Mouse (Mus musculus): ENCODE results near the gene Gjb1. TPM values are rescaled to one million over a fixed set of nuclear protein-coding genes. Genes with fewer than 3 reads are reported as not detected.
A peak's percentile ranks its signal among the peaks of the same experiment; 100 is the strongest.
"Not testable (repeated sequence)": the region's sequence is repeated elsewhere in the genome, so short reads cannot be mapped to it uniquely, and the experiment has no call there.

Gene Gjb1
- polyA plus RNA-seq, 1 experiment: not detected

- H3K27ac ChIP-seq (ENCODE audit: control insufficient read depth, insufficient read depth, low read depth, low read length): no peak overlapping the region
- H3K4me3 ChIP-seq (ENCODE audit: control insufficient read depth, low read depth, low read length): no peak overlapping the region
- H3K36me3 ChIP-seq (ENCODE audit: control insufficient read depth, insufficient read depth, low read length): no peaks in the 10 kb centered on the region
- no peaks in the 10 kb centered on the region for H3K4me1 ChIP-seq (ENCODE audit: control insufficient read depth, insufficient read depth, low read length)
- TF ChIP-seq CTCF (IDR thresholded peaks at IDR 0.05; ENCODE audit: control insufficient read depth, insufficient read depth, insufficient replicate concordance, low read depth, low read length) (no peak), POLR2A (IDR thresholded peaks at IDR 0.05; ENCODE audit: control insufficient read depth, low read depth, low read length) (no peak)
- no peaks in the 10 kb centered on the region for H3K27me3 ChIP-seq (ENCODE audit: control insufficient read depth, insufficient read depth, low read length)
Observed at GRCm38 (mm10) chrX:101345456-101345855, 30.7 kb upstream of the Gjb1 start.

DNA sequence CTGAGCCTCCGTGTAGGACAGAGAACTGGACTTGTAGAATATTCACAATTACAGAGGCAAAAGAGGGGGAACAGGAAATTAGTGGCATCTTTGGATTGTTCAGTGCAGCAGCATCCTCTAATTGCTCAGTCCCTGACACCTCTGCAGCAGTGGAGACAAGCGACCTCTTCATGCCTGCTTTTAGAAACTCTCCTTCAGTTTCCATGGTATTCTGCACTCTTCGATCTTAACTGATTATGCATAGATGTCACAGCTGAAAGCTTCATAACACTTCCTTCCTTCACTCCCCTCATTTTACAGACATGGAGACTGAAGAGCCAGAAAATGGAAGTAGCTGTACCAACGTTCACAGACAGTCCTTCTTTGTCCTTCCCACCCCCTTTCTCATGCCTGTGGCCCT, 29.7 kb upstream of the Gjb1 start:
- H3K36me3 ChIP-seq (ENCODE audit: control insufficient read depth, insufficient read depth, low read length): no peaks in the 10 kb centered on the region
- H3K27me3 ChIP-seq (ENCODE audit: control insufficient read depth, insufficient read depth, low read length): no peaks in the 10 kb centered on the region
- TF ChIP-seq POLR2A (IDR thresholded peaks at IDR 0.05; ENCODE audit: control insufficient read depth, low read depth, low read length) (no peak), CTCF (IDR thresholded peaks at IDR 0.05; ENCODE audit: control insufficient read depth, insufficient read depth, insufficient replicate concordance, low read depth, low read length) (no peak)
- H3K4me3 ChIP-seq (ENCODE audit: control insufficient read depth, low read depth, low read length): no peak overlapping the region
- no peaks in the 10 kb centered on the region for H3K4me1 ChIP-seq (ENCODE audit: control insufficient read depth, insufficient read depth, low read length)
- no peak overlapping the region for H3K27ac ChIP-seq (ENCODE audit: control insufficient read depth, insufficient read depth, low read depth, low read length)

DNA sequence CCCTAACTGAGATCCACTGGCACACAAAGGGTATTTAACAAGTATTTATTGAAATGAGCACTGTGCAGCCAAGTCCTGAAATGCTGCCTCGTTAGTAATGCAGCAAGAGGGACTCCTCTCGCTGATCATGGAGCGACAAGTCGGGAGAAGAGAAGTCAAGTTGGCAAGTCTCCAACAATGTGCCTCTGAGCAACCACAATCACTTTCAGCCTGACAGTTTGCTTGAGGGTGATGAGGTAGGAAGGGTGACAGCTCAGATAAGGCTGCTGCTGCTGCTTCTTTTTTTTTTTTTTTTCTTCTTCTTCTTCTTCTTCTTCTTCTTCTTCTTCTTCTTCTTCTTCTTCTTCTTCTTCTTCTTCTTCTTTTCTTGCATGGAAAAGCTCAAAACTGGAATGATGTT, 25.0 kb upstream of the Gjb1 start:
- Histone ChIP-seq H3K4me3 (ENCODE audit: control insufficient read depth, low read depth, low read length) (no peak overlapping the region), H3K27me3 (ENCODE audit: control insufficient read depth, insufficient read depth, low read length) (no peaks in the 10 kb centered on the region), H3K27ac (ENCODE audit: control insufficient read depth, insufficient read depth, low read depth, low read length) (no peak overlapping the region), H3K4me1 (ENCODE audit: control insufficient read depth, insufficient read depth, low read length) (no peaks in the 10 kb centered on the region), H3K36me3 (ENCODE audit: control insufficient read depth, insufficient read depth, low read length) (no peaks in the 10 kb centered on the region)
- TF ChIP-seq POLR2A (IDR thresholded peaks at IDR 0.05; ENCODE audit: control insufficient read depth, low read depth, low read length) (no peak), CTCF (IDR thresholded peaks at IDR 0.05; ENCODE audit: control insufficient read depth, insufficient read depth, insufficient replicate concordance, low read depth, low read length) (no peak)

- not testable (repeated sequence) for H3K4me3 ChIP-seq (ENCODE audit: control insufficient read depth, low read depth, low read length); H3K27ac ChIP-seq (ENCODE audit: control insufficient read depth, insufficient read depth, low read depth, low read length); H3K27me3 ChIP-seq (ENCODE audit: control insufficient read depth, insufficient read depth, low read length); H3K4me1 ChIP-seq (ENCODE audit: control insufficient read depth, insufficient read depth, low read length); H3K36me3 ChIP-seq (ENCODE audit: control insufficient read depth, insufficient read depth, low read length)
Observed at GRCm38 (mm10) chrX:101358902-101359301, 17.3 kb upstream of the Gjb1 start.

- Histone ChIP-seq H3K36me3 (ENCODE audit: control insufficient read depth, insufficient read depth, low read length) (no peaks in the 10 kb centered on the region), H3K27ac (ENCODE audit: control insufficient read depth, insufficient read depth, low read depth, low read length) (no peak overlapping the region), H3K4me3 (ENCODE audit: control insufficient read depth, low read depth, low read length) (no peak overlapping the region), H3K4me1 (ENCODE audit: control insufficient read depth, insufficient read depth, low read length) (no peaks in the 10 kb centered on the region), H3K27me3 (ENCODE audit: control insufficient read depth, insufficient read depth, low read length) (no peaks in the 10 kb centered on the region)
- TF ChIP-seq POLR2A (IDR thresholded peaks at IDR 0.05; ENCODE audit: control insufficient read depth, low read depth, low read length) (no peak), CTCF (IDR thresholded peaks at IDR 0.05; ENCODE audit: control insufficient read depth, insufficient read depth, insufficient replicate concordance, low read depth, low read length) (no peak)
Observed at GRCm38 (mm10) chrX:101369001-101369400, 7.2 kb upstream of the Gjb1 start.

- Histone ChIP-seq H3K27ac (ENCODE audit: control insufficient read depth, insufficient read depth, low read depth, low read length) (no peak overlapping the region), H3K27me3 (ENCODE audit: control insufficient read depth, insufficient read depth, low read length) (no peaks in the 10 kb centered on the region), H3K4me1 (ENCODE audit: control insufficient read depth, insufficient read depth, low read length) (no peaks in the 10 kb centered on the region), H3K4me3 (ENCODE audit: control insufficient read depth, low read depth, low read length) (no peak overlapping the region), H3K36me3 (ENCODE audit: control insufficient read depth, insufficient read depth, low read length) (no peaks in the 10 kb centered on the region)
- TF ChIP-seq CTCF (IDR thresholded peaks at IDR 0.05; ENCODE audit: control insufficient read depth, insufficient read depth, insufficient replicate concordance, low read depth, low read length) (no peak), POLR2A (IDR thresholded peaks at IDR 0.05; ENCODE audit: control insufficient read depth, low read depth, low read length) (no peak)
Observed at GRCm38 (mm10) chrX:101370573-101370972, 5.6 kb upstream of the Gjb1 start.

DNA sequence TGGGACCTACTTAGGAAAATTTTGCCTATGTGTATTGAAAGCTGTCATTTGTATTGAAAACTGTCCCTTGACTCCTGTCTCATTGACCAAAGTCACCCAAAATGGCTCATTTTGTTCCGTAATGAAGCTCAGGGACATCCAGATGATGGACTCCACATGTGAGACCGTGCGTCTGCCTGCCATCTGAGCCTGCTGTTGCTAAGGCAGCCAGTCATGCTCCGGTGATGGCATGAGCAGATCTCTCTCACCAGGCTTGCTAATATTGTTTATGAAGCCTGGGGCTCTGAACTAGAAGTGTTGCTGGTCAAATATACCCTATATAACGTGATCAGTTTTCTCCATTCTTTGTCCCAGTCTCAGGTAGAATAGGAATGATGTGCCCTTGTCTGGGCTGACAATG, 3.2 kb upstream of the Gjb1 start:
- Histone ChIP-seq H3K4me1 (ENCODE audit: control insufficient read depth, insufficient read depth, low read length) (no peaks in the 10 kb centered on the region), H3K4me3 (ENCODE audit: control insufficient read depth, low read depth, low read length) (no peak overlapping the region), H3K27me3 (ENCODE audit: control insufficient read depth, insufficient read depth, low read length) (no peaks in the 10 kb centered on the region), H3K36me3 (ENCODE audit: control insufficient read depth, insufficient read depth, low read length) (no peaks in the 10 kb centered on the region), H3K27ac (ENCODE audit: control insufficient read depth, insufficient read depth, low read depth, low read length) (no peak overlapping the region)
- TF ChIP-seq POLR2A (IDR thresholded peaks at IDR 0.05; ENCODE audit: control insufficient read depth, low read depth, low read length): no peak

DNA sequence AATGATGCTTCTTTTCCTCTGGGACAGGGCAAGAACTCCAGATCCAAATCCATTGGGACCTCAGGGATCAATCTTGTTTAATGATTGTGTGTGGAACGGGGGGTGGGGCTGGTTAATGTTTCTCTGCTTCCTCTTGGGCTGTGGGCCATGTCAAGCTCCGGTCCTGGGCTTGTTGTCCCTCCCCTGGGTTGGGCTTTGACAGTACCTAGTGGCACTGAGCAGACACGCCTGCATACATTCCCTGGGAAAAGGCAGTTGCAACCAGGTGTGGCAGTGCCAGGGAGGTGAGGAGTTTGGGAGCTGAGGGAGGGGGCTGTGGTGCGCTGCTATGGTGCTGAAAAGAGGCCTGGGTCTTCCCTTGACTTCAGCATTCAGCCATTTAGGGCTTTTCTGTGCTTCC, 898 bp downstream of the Gjb1 start:
- no peaks in the 10 kb centered on the region for H3K4me1 ChIP-seq (ENCODE audit: control insufficient read depth, insufficient read depth, low read length)
- H3K36me3 ChIP-seq (ENCODE audit: control insufficient read depth, insufficient read depth, low read length): no peaks in the 10 kb centered on the region
- peak overlapping the region; percentile 14; the same call in 1 of the 2 replicates for H3K4me3 ChIP-seq (ENCODE audit: control insufficient read depth, low read depth, low read length)
- no peaks in the 10 kb centered on the region for H3K27me3 ChIP-seq (ENCODE audit: control insufficient read depth, insufficient read depth, low read length)
- TF ChIP-seq POLR2A (IDR thresholded peaks at IDR 0.05; ENCODE audit: control insufficient read depth, low read depth, low read length): no peak
- TF ChIP-seq CTCF (IDR thresholded peaks at IDR 0.05; ENCODE audit: control insufficient read depth, insufficient read depth, insufficient replicate concordance, low read depth, low read length): no peak
- no peak overlapping the region for H3K27ac ChIP-seq (ENCODE audit: control insufficient read depth, insufficient read depth, low read depth, low read length)

All from testis, adult 2 months (tissue).